Mouse (Mus musculus) induced T-regulatory cell, adult 2 months (primary cell): ENCODE measurements around the gene B3gnt8.

ENCODE experiments used
- DNase-seq: peaks from one replicate; pipeline ENCODE4 v3.0.0-alpha.2; 2012; ENCODE audit warnings: low read depth

B3gnt8 gene

DNA sequence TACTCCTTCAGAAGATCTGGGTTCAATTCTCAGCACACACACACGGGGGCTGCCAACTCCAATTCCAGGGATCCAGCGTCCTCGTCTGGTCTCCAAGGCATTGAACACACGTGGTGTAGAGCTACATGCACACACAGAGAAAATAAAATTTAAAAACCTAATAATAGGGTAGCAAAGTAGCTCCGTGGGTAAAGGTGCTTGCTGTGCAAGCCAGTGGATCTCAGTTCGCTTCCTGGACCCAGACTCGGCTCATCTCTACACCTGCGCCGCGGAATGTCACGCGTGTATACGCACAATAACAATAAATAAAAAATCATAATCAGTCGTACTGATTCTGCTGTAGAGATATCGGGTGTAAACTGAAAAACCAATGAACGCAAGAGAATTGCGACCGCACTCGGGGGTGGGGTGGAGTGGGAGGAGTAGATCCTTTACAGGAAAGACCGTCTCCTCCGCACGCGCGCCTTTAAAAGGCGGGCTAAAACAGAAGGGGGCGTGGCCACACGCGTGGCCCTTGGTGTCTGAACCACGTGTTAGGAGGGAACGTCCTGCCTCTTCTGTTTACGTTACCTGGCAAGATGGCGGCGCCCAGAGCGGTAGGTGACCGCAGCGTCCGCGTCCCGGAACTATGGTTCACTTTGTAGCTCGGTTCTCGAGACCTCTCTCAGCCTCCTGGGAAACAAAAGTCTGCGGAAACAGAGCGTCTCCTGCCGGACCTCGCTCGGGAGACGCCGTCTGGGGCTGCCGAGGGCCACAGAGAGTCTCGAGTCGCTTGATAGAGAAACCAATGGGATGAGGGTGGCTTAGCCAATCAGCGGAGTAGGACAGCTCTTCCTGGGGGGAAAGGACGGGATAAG lies 7.4 kb upstream of the B3gnt8 start, which contains the start of gene Dmac2:
Gene Dmac2, plus strand, starts transcription at position 550 of the 857 bp plus-strand sequence.
- DNase-seq = peak; percentile 99

DNA sequence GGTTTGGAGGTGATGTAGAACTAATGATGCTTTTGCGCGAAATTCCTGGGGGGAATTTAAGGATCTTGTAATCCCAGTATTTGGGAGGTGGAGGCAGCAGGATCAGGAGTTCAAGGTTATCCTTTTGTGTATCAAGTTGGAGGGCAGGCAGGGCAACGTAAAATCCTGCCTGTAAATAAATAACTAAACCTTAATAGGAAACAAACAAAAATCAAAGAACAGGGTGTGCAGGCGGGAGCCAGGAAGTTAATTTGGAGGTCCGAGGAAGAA lies 6.8 kb upstream of the B3gnt8 start:
- no peak for DNase-seq

DNA sequence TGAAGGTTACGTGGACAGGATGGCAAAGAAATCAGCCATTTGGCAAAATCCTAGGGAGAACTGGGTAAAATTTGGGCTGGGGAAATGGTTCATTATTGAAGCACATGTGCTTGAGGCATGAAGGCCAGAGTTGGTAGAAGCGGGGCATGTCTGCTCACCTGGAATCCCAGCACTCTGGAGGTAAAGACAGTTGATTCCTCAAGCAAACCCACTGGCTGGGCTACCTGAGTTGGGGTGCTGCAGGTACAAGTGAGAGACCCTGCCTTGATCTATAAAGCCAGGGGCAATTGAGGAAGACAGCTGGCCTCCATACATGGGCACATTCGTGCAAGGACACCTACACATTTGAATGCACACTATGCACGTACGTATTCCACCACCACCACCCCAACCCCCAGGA lies 6.4 kb upstream of the B3gnt8 start:
- DNase-seq = no peak

DNA sequence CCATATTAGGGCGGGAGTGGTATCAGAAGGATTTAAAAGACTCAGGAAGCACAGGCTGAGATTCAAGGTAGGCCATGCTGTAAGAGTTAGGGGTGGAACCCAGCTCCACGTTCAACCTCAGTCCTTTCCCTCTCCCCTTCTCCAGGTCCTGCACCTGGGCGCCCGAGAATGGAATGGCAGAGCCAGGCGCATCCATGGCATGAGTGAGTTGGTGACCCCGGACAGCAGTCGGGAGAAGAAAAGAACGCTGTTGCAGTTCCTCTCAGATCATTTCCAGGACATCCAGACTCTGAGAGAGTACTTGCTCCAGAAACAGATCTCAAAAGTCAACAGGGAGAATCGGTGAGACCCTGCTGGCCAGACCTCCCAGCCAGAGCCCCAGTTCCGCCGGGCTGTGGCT lies 5.7 kb upstream of the B3gnt8 start:
- DNase-seq = no peak

DNA sequence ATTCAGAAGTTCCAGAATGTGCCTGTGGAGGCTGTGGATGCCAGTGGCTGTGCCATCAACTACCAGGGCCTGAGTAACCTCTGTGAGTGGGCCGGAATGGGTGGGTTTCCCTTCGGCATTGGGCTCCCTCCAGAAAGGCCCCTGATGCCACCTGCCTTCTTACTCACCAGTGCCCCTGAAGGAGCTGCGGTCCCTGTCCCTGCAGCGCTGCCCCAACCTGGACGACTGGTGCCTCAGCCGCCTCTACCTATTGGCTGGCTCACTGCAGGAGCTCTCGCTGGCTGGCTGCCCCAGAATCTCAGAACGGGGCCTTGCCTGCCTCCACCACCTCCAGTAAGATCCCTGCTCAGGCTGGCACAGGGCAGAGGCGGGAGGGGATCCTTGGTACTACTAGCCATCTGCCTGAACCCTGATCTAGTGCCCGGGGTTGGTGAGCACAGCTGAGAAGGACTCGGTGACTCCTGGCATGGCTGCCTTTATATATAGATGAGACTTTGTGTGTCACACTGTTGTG lies 2.5 kb upstream of the B3gnt8 start:
- DNase-seq = no peak

DNA sequence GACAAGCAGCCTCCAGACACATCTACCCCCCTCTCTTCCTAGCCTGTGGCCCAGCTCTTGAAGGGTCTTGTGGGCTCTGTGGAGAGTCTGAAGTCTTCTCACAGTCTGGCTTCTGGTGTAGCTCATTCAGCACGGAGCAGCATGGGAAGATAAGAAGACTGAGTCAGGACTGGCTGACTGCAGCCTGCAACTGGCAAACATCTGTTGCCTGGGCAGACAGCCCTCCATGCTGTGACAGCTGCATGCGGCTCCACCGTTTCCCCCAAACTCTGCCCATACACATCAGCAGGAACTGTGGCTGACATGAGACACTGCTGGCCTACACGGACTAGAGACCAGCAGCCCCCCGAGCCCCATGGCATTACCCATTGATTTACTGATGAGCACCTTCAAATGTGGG lies 1.6 kb upstream of the B3gnt8 start:
- DNase-seq = no peak

DNA sequence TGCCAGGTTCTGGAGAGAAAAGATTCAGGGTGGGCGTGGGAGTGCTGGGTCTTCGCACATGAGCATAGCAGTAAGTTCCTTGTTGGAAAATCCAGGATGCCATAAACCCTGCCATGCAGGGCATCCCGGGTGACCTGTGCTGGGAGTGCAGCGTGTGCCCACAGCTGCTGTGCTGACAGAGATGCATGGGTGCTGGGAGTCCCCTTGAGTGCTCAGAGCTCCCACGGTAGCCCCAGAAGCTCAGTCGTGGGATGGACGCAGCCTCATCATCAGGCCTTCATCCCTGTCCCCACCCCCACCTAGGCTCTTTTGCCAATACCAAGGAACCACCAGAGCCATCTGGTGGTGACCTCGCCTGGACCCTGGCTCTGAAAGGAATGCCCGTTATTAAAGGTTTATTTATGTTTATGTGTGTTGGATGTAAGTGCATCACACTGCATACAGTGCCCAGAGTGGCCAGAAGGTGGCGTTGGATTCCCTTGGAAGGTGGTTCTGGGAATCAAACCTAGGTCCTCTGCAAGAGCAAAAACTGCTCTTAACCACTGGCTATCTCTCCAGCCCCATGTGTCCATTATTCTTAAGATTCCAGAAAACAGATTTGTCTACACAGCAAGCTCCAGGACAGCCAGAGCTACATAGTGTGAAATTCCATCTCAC lies 732 bp upstream of the B3gnt8 start:
- DNase-seq = peak; percentile 69

DNA sequence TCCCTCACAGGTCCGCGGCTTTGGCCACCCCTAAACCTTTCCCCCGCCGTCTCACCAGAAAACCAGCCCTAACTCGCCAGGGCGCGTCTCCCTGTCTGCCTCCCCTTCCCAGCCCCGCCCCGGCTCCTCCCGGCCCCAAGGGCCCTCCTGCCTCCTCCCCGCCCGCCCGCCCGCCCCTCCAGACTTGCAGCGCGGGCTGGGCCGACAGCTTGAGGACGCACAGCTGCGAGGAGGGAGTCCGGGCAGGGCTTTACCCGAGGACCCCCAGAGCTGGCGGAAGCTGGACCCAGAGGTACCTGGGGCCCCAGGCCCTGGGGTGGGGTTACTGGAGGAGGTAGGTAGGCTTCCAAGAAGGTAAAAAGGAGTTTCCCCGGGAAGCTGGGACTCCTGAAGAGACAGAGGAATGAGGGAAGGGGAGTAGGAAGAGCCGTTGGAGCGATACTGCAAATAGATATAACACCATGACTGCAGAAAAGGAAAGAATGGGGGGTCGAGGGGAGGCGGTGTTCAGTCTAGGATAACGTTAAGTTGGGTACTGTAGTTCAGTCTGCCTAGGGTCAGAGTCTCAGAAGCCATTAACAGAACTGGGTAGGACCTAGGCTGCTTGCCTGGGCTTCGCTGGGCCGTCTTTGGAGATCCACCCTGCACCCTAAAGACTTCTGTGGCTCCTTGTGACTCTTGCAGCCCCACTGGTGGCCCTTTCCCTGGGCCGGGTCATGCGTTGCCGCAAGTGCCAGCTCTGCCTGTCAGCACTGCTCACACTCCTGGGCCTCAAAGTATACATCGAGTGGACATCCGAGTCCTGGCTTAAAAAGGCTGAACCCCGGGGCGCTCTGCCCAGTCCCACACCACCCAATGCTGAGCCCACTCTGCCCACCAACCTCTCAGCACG lies 1.2 kb downstream of the B3gnt8 start:
- DNase-seq = no peak

DNA sequence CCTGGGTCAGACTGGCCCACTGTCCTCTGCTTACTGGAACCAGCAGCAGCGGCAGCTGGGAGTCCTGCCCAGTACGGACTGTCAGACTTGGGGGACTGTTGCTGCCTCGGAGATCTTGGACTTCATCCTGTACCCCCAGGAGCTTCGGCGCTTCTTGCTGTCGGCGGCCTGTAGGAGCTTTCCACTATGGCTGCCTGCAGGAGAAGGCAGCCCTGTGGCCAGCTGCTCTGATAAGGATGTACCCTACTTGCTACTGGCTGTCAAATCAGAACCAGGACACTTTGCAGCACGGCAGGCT lies 1.8 kb downstream of the B3gnt8 start:
- DNase-seq = no peak

DNA sequence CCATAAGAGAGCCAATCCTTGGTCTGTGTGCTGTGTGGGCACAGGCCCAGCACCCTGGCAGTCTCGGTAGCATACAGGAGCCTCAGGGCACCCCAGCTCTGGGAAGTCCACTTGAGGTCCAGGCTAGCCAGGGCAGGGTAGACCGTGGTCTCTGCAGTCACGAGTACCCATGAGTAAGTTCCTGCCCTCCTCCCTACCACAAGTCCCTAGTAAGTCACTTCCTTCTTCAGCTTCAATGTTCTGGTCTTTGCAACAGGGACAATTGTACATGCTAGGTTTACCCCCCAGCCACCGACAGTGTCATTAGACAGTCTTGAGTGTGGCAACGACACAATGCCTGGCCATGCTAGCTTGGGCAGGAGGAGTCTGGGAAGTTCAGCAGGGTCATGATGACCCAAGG lies 6.2 kb downstream of the B3gnt8 start:
- DNase-seq = no peak

DNA sequence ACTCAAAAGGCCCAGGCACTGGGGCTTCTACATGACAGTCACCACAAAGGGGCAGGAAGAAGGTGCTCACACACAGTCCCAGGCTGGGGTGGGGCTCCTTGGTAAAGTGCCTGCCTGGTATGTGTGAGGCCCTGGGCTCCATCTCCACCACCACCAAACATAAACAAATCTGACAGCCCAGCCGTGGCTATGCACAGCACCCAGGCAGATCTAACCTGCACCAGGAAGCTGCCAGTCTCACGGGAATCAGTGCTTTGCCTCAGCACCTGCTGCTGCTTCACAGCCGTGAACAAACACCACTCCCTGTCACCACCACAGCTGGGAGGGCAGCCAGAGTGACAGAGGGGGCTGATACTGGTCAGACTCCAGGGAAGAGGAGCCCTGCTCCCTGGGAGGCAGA lies 9.9 kb downstream of the B3gnt8 start:
- DNase-seq = peak; percentile 22

DNA sequence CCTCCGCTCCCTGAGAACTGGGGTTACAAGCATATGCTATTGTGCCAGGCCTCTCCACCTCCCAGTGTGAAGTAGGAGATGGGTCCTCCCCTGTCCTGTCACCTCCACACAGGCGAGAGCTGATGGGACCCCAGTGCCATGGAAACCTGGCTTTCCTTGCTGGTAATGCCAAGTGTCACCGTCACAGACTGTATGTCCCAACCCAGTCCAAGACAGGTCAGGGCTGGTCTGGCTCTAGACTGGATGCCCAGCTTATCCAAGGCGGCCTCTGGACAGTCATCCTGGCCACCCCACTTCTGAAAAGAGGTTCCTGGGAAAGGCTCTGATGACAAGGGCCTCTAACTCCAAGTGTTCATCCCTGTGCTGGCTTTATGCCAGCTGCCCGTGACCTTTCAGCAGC lies 10.6 kb downstream of the B3gnt8 start:
- no peak for DNase-seq

DNA sequence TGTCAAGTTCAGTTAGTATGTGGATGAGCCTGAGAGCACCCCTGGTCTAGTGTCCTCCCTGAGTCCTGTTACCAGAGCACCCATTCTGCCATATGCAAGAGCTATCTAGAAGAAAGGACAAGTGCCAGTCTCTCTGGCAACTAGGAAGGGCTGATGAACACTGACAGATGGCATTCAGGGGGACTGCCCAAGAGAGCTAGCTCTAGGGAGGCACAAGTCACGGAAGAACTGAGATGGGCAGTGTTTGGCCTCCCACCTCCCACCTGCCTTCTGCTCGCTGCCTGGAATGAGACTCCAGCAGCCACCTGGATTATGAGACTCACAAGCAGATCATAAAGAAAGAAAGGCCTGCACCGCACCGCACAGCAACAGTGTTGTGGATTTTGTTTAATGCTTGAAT lies 13.3 kb downstream of the B3gnt8 start:
- DNase-seq = no peak

DNA sequence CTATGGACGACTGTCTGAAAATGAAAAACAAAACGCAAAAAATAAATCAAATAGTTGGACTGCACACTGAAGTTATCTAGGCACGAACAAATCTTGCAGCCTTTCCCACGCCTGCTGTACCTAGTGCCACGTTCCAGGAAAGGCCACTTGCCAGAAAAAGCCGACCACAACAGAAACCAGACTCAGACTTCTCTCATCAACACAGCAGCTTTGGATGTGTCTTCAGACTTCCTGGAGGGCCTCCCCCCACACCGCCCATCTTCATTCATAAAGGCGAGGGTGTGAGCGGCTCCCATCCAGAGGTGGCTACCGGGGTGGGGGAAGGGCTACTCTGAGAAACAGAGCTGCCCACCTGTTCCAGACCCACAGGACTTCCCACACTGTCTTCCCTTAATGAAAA lies 17.7 kb downstream of the B3gnt8 start:
- DNase-seq = peak; percentile 38

DNA sequence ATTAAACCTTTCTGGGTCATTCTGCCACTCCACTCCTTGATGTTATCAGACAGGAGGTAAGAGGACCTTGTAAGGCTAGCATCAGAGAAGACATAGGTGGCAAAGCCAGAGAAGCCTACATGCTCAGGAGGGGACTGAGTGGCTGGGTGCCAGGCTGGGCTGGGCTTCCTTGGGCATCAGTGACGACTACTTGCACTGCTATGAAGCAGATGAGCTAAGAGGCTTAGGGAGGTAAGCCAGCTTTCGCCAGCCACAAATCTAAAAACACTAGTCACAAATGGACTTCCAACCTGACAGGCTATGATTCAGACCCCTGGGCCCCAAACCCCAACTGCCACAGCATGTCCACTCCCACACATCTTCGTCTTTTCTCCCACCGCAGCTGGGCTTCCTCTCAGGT lies 18.2 kb downstream of the B3gnt8 start:
- DNase-seq = no peak

DNA sequence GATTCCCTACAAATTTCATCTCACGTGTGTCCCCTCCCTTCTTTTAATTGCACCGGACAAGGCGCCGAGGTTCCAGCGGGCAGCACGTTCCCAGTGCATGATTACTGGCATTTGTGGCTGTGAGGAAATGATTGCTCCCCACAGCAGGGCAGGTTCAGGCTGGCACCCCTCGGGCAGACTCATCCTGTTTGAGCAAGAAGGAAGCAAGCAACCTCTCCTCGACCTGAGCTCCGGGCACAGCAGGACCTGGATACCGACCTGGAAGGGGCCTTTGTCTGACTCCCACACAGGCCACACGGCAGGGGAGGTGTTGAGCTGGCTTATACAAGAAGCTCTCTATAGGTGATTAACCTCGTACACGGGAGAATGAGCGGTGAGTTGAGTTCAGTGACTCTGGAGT lies 18.6 kb downstream of the B3gnt8 start:
- no peak for DNase-seq

DNA sequence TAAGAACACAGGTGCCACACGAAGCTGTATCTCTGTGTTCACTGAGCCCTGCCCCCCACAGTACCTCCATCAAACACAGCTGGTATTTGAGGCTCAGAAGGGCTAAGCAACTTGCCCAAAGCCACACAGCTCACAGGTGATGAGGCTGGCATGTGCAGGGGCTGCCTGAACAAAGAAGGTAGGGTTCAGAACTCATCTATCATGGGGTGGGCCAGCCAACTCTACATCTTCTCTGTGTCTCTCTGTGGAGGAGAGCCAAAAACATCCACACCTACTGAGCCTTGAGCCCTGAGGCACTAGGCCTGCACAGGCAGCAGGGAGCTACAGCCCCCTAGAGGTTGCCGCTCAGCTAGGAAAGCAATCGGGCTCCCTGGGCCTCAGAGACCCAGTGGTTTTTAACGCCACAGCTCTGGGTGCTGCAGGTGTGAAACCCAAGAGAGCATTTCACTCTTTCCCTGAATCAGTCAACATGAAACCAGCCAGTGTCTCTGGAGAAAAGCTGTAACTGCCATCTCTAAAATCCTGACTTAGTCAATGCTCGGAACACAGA lies 21.2 kb downstream of the B3gnt8 start:
- DNase-seq = peak; percentile 80

DNA sequence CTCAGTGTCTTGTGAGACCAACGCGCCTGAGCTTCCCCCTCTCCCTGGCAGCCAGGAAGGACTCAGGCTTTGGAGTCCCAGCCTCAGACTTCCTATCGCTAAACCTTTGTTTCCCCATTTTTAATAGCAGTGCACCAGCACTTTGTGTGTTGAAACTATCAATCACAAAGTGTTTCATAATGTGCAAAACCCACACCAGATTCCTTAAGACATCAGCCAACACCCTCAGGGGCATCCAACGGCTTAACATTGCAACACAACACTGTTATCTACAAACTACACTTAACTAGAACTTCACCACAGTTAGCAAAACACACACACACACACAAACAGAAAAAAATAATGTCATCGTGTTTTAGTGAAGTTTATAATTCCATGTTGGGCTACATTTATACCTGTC lies 23.4 kb downstream of the B3gnt8 start:
- no peak for DNase-seq

DNA sequence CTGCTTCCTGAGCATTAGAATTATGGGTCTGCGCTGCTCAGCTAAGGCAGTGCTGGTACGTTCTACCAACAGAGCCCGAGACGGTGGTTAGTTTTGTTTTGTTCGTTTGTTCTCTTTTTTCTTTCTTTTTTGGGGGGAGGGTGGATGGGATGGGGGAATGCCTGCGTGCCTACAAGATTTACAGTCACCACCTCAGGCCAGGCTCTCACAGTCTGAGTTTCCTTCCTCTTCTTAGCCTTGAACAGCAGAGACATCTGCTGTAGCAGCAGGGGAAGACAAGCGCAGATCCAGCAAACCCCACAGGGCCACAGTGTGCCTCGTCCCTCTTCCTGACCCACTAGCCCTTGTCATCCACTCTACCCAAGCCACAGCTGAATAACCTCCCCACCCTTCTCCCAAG lies 24.8 kb downstream of the B3gnt8 start:
- peak; percentile 34 for DNase-seq

DNA sequence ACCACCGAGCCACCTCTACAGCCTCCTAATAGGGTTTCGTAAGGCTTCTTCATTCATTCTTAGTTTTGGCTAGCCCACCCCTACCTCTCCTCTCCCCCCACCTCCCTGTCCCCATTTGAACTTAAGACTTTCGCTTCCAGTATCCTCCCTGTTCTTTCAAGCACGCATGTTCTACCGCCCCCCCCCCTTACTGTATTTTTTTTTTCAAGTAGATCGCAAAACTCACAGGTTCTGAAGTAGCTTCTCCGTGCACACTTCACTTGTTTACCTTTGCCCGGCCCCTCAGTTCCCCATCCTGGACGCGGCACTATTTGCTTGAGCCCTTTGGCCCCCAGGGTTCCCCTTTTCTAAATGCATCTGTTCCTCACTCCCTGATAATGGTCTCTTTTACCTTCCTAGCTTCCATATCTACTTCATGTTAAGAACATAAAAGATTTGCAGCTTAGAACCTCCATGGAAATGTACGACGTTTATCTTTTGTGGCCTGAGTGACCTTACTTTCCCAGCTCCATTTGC lies 25.8 kb downstream of the B3gnt8 start:
- DNase-seq = no peak

DNA sequence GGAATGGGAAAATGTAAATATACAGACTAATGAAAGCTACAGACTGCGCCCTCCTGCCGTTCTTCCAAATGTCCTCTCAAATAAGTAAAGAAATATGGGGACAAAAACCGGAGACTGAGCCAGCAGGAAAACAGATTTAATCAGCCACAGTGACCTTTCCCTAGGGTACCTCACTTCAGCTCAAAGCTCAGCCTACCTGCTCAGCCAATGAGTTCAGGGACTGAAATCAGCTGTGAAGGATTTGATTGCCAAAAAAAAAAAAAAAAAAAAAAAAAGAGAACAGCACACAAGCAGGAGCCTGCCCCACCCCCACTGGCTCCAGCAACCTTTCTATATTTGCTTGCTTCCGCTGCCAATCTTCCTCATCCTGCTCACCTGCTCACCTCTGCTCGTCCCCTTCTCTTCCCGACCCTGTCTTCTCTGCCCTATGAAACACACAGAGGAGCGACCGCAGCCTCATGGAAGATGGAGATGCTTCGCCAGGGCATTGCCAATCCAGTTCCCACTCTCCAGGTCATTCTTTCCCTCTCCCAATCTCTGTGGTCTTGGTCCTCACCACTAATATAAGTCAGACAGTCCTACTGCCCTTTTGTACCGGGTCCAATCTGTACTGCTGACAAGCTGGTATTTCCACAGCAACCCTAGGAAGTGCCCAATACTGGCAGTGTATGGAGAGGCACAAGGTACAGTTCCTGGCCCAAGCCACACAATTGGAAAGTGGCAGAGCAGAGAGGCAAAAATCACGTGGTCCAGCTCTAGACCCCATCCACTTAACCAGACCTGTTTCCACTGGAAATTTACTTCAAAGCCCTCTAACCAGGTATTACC lies 29.4 kb downstream of the B3gnt8 start:
- no peak for DNase-seq
